Mouse (Mus musculus): ENCODE results near the gene Tbc1d10c. TPM values are rescaled to one million over a fixed set of nuclear protein-coding genes. Genes with fewer than 3 reads are reported as not detected.
A peak's percentile ranks its signal among the peaks of the same experiment; 100 is the strongest.

Gene Tbc1d10c
- polyA plus RNA-seq, 1 experiment from 2014 or later: 0.94 TPM

DNA sequence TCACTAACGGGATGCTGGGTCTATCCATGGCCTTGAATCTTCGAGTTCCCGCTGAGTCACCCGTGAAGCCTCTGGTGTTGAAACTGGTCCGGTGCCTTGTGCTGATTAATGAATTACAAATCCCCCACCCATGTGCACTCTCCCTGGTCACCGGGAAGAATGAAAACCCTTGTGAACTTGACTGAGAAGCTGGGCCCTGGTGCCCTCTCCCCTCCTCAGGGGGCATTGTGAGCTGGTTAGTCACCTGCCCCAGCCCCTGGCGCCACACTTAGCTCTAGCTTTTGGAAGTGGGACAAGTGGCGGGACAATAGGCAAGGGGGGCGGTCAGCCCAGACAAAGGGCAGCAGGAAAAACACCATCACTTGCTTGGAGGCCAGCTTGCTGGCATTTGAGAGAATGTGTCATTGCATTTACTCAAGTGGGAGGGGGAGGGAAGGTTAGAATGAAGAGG, 22.5 kb upstream of the Tbc1d10c start:
- Histone ChIP-seq H3K4me1 (peaks cover 67% of the 10 kb centered on the region), H3K36me3 (no peaks in the 10 kb centered on the region), H3K27ac (peak overlapping the region; percentile 91), H3K27me3 (ENCODE audit: insufficient read depth, poor library complexity, severe bottlenecking) (peaks cover 96% of the 10 kb centered on the region), H3K9me3 (no peaks in the 10 kb centered on the region), H3K4me3 (peak overlapping the region; percentile 75)
- no peak for DNase-seq (ENCODE audit: low spot score)
- WGBS: 4% methylated on average over 9 of the region's 9 CpGs

GRCm38 (mm10) chr19:4211891-4212588, 21.0 kb upstream of the Tbc1d10c start:
- 16% methylated on average over 4 of the region's 4 CpGs for WGBS
- Histone ChIP-seq H3K27me3 (ENCODE audit: insufficient read depth, poor library complexity, severe bottlenecking) (peaks cover 82% of the 10 kb centered on the region), H3K36me3 (no peaks in the 10 kb centered on the region), H3K4me3 (no peak overlapping the region), H3K4me1 (peaks cover 57% of the 10 kb centered on the region), H3K27ac (0 out of 2 replicates have a peak overlapping the region, but pooled peaks have one; percentile 47), H3K9me3 (no peaks in the 10 kb centered on the region)
- DNase-seq (ENCODE audit: low spot score): no peak

GRCm38 (mm10) chr19:4208563-4208962, 17.5 kb upstream of the Tbc1d10c start:
- Histone ChIP-seq H3K4me3 (no peak overlapping the region), H3K9me3 (no peaks in the 10 kb centered on the region), H3K4me1 (peaks cover 23% of the 10 kb centered on the region), H3K36me3 (no peaks in the 10 kb centered on the region), H3K27ac (no peak overlapping the region), H3K27me3 (ENCODE audit: insufficient read depth, poor library complexity, severe bottlenecking) (peaks cover 73% of the 10 kb centered on the region)
- no peak for DNase-seq (ENCODE audit: low spot score)
- WGBS: 68% methylated on average over 5 of the region's 5 CpGs

GRCm38 (mm10) chr19:4206971-4207370, 15.9 kb upstream of the Tbc1d10c start:
- peak; percentile 90 for DNase-seq (ENCODE audit: low spot score)
- WGBS: 0% methylated on average over 2 of the region's 2 CpGs
- Histone ChIP-seq H3K27ac (no peak overlapping the region), H3K4me3 (no peak overlapping the region), H3K27me3 (ENCODE audit: insufficient read depth, poor library complexity, severe bottlenecking) (peaks cover 57% of the 10 kb centered on the region), H3K9me3 (no peaks in the 10 kb centered on the region), H3K36me3 (no peaks in the 10 kb centered on the region), H3K4me1 (peaks cover 18% of the 10 kb centered on the region)

- Histone ChIP-seq H3K4me3 (no peak overlapping the region), H3K27me3 (ENCODE audit: insufficient read depth, poor library complexity, severe bottlenecking) (peaks cover 36% of the 10 kb centered on the region), H3K27ac (no peak overlapping the region), H3K4me1 (peaks cover 28% of the 10 kb centered on the region), H3K9me3 (no peaks in the 10 kb centered on the region), H3K36me3 (peaks cover 6% of the 10 kb centered on the region; the same call in 1 of the 2 replicates)
- no peak for DNase-seq (ENCODE audit: low spot score)
- 58% methylated on average over 4 of the region's 4 CpGs for WGBS
Measured at GRCm38 (mm10) chr19:4204889-4205288, 13.8 kb upstream of the Tbc1d10c start.

GRCm38 (mm10) chr19:4203604-4204326, 12.7 kb upstream of the Tbc1d10c start:
- WGBS: 54% methylated on average over 13 of the region's 13 CpGs
- H3K27ac ChIP-seq: no peak overlapping the region
- peaks cover 34% of the 10 kb centered on the region for H3K4me1 ChIP-seq
- H3K36me3 ChIP-seq: peaks cover 17% of the 10 kb centered on the region
- no peak overlapping the region for H3K4me3 ChIP-seq
- no peaks in the 10 kb centered on the region for H3K9me3 ChIP-seq
- no peak for DNase-seq (ENCODE audit: low spot score)
- peaks cover 28% of the 10 kb centered on the region for H3K27me3 ChIP-seq (ENCODE audit: insufficient read depth, poor library complexity, severe bottlenecking)

DNA sequence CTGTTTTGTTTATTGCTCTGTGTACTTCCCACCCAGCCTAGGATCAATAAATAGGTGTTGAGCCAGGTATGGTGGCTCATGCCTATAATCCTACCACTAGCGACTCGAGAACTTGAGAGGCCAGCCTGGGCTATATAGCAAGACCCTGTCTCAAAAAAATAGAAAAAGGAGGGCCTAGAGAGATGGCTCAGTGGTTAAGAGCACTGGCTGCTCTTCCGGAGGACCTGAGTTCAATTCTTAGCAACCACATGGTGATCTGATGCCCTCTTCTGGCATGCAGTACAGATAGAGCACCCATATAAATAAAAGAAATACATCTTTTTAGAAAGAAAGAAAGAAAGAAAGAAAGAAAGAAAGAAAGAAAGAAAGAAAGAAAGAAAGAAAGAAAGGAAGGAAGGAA, 12.1 kb upstream of the Tbc1d10c start:
- H3K4me3 ChIP-seq: no peak overlapping the region
- 55% methylated on average over 3 of the region's 3 CpGs for WGBS
- peaks cover 33% of the 10 kb centered on the region for H3K4me1 ChIP-seq
- H3K36me3 ChIP-seq: peaks cover 23% of the 10 kb centered on the region
- H3K27ac ChIP-seq: no peak overlapping the region
- peaks cover 25% of the 10 kb centered on the region for H3K27me3 ChIP-seq (ENCODE audit: insufficient read depth, poor library complexity, severe bottlenecking)
- DNase-seq (ENCODE audit: low spot score): no peak
- no peaks in the 10 kb centered on the region for H3K9me3 ChIP-seq

- Histone ChIP-seq H3K4me1 (peaks cover 33% of the 10 kb centered on the region), H3K36me3 (peaks cover 32% of the 10 kb centered on the region), H3K9me3 (no peaks in the 10 kb centered on the region), H3K27me3 (ENCODE audit: insufficient read depth, poor library complexity, severe bottlenecking) (peaks cover 25% of the 10 kb centered on the region), H3K4me3 (peak overlapping the region; percentile 73), H3K27ac (peak overlapping the region; percentile 92)
- DNase-seq (ENCODE audit: low spot score): no peak
- 34% methylated on average over 7 of the region's 7 CpGs for WGBS
Measured at GRCm38 (mm10) chr19:4202149-4202548, 11.1 kb upstream of the Tbc1d10c start.

GRCm38 (mm10) chr19:4201291-4201909, 10.3 kb upstream of the Tbc1d10c start, which contains the start of gene Rad9a:
TSS of gene Rad9a (minus strand) at chr19:4201662.
- peak; percentile 99 for DNase-seq (ENCODE audit: low spot score)
- Histone ChIP-seq H3K27me3 (ENCODE audit: insufficient read depth, poor library complexity, severe bottlenecking) (peaks cover 21% of the 10 kb centered on the region), H3K4me1 (peaks cover 39% of the 10 kb centered on the region), H3K4me3 (peak within 1 kb of the TSS; percentile 73), H3K36me3 (peaks cover 40% of the 10 kb centered on the region), H3K27ac (peak within 1 kb of the TSS; percentile 92), H3K9me3 (no peaks in the 10 kb centered on the region)
- under 1% methylated on average over 34 of the region's 34 CpGs for WGBS

GRCm38 (mm10) chr19:4197180-4197579, 6.1 kb upstream of the Tbc1d10c start:
- no peaks in the 10 kb centered on the region for H3K9me3 ChIP-seq
- 63% methylated on average over 3 of the region's 3 CpGs for WGBS
- DNase-seq (ENCODE audit: low spot score): no peak
- no peak overlapping the region for H3K27ac ChIP-seq
- H3K4me3 ChIP-seq: no peak overlapping the region
- H3K27me3 ChIP-seq (ENCODE audit: insufficient read depth, poor library complexity, severe bottlenecking): no peaks in the 10 kb centered on the region
- H3K36me3 ChIP-seq: peaks cover 73% of the 10 kb centered on the region
- H3K4me1 ChIP-seq: peaks cover 61% of the 10 kb centered on the region

DNA sequence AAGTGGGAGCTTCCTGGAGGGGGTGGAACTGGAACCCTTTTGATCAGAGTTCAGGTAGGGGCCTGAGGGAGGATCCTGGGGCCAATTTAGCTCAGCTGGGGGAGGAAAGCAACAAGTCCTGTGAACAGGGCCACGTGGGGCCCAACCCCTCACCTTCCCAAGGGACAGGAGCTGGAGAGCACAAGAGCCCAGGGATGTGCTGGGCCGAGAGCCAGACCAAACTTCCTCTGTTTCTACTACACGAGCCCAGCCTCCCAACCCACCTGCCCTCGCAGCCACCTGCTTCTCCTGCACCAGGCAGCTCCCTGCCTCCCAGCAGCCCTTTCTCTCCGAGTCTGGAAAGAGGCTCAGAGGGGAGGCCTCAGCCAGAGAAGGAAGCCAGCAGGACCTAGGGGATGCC, 5.5 kb upstream of the Tbc1d10c start:
- 64% methylated on average over 5 of the region's 5 CpGs for WGBS
- Histone ChIP-seq H3K36me3 (peaks cover 73% of the 10 kb centered on the region), H3K4me1 (peaks cover 59% of the 10 kb centered on the region), H3K4me3 (no peak overlapping the region), H3K9me3 (no peaks in the 10 kb centered on the region), H3K27me3 (ENCODE audit: insufficient read depth, poor library complexity, severe bottlenecking) (no peaks in the 10 kb centered on the region), H3K27ac (0 out of 2 replicates have a peak overlapping the region, but pooled peaks have one; percentile 11)
- DNase-seq (ENCODE audit: low spot score): no peak

DNA sequence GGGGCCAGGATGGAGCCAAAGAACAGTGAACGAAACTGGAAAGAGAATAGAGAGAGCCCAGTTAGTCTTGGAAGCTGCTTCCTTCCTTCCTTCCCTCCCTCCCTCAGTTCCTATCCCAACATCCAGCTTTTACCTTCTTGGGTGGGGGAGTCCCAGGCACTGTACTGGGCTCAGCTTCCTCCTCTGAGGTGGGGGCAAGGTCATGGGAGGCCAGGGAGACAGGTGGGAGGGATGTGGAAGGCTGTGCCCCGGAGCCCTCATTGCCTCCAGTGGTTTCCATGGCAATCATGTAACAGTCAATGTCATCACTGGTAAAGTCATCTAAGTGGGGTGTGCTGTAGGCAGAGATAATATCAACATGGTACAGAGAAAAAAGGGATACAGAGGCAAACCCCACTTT, 5.0 kb upstream of the Tbc1d10c start:
- H3K4me3 ChIP-seq: no peak overlapping the region
- peaks cover 73% of the 10 kb centered on the region for H3K36me3 ChIP-seq
- H3K9me3 ChIP-seq: no peaks in the 10 kb centered on the region
- DNase-seq (ENCODE audit: low spot score): no peak
- no peak overlapping the region for H3K27ac ChIP-seq
- H3K4me1 ChIP-seq: peaks cover 64% of the 10 kb centered on the region
- WGBS: 72% methylated on average over 2 of the region's 2 CpGs
- H3K27me3 ChIP-seq (ENCODE audit: insufficient read depth, poor library complexity, severe bottlenecking): no peaks in the 10 kb centered on the region

Measured in heart, embryonic 10.5 days (tissue).